Mouse (Mus musculus) liver, embryonic 12.5 days (tissue): ENCODE results near the gene Qtrt1. TPM values are rescaled to one million over a fixed set of nuclear protein-coding genes. Genes with fewer than 3 reads are reported as not detected.
"Not testable (repeated sequence)": the region's sequence is repeated elsewhere in the genome, so short reads cannot be mapped to it uniquely, and the experiment has no call there.

ENCODE experiments used
- ATAC-seq: fragments of 200-750 bp; cut with Nextera tagmentation; 2 replicates; pipeline ENCODE4 v1.8.0; 2017; ENCODE audit warnings: moderate number of reproducible peaks, mild to moderate bottlenecking, moderate library complexity
- H3K27ac ChIP-seq: fragments of 300-500 bp; sonication (generic); 2 replicates; pipeline ENCODE4 v1.5.1; 2016; ENCODE audit warnings: mild to moderate bottlenecking
- H3K27me3 ChIP-seq: fragments of 300-500 bp; sonication (generic); replicated peaks from 2 replicates; pipeline ENCODE4 v1.6.1; 2016; ENCODE audit warnings: mild to moderate bottlenecking, moderate library complexity
- H3K36me3 ChIP-seq: fragments of 300-500 bp; sonication (generic); 2 replicates; pipeline ENCODE4 v1.6.1; 2016; ENCODE audit warnings: mild to moderate bottlenecking, moderate library complexity
- H3K4me1 ChIP-seq: fragments of 300-500 bp; sonication (generic); 2 replicates; pipeline ENCODE4 v1.6.1; 2016
- H3K4me2 ChIP-seq: fragments of 300-500 bp; sonication (generic); 2 replicates; pipeline ENCODE4 v1.6.1; 2016; ENCODE audit warnings: mild to moderate bottlenecking, moderate library complexity
- H3K4me3 ChIP-seq: fragments of 300-500 bp; sonication (generic); 2 replicates; pipeline ENCODE4 v1.5.1; 2016; ENCODE audit warnings: mild to moderate bottlenecking, moderate library complexity
- H3K9ac ChIP-seq: fragments of 300-500 bp; sonication (generic); 2 replicates; pipeline ENCODE4 v1.6.1; 2016; ENCODE audit warnings: mild to moderate bottlenecking, moderate library complexity
- H3K9me3 ChIP-seq: fragments of 300-500 bp; sonication (generic); replicated peaks from 2 replicates; pipeline ENCODE4 v1.6.1; 2016; ENCODE audit warnings: mild to moderate bottlenecking, moderate library complexity
- WGBS: fragments of 180-500 bp; shearing (Covaris S2); methylation state at CpG from one replicate; pipeline ENCODE4 v1.1.7; 2016; ENCODE audit not compliant: insufficient replicate concordance; 5-methylcytosine and 5-hydroxymethylcytosine counted together
- polyA plus RNA-seq: library from polyadenylated mRNA; unstranded; fragments of >200 nt; fragmentation: Nextera tagmentation; extraction: Ambion mirVana; gene quantifications from 2 replicates; pipeline ENCODE4 v1.2.1, GENCODE M21; 2016

The Qtrt1 gene
- polyA plus RNA-seq, 1 experiment from 2014 or later, result 32.7 TPM

- H3K27me3 ChIP-seq, result no peaks in the 10 kb centered on the region
- no peak for ATAC-seq
- peaks cover 25% of the 10 kb centered on the region for H3K36me3 ChIP-seq
- no peak overlapping the region for H3K4me3 ChIP-seq
- no peak overlapping the region for H3K4me2 ChIP-seq
- H3K9ac ChIP-seq, result no peak overlapping the region
- WGBS, result 65% methylated on average over 4 of the region's 4 CpGs
- no peak overlapping the region for H3K27ac ChIP-seq
- H3K4me1 ChIP-seq, result peaks cover 63% of the 10 kb centered on the region
- no peaks in the 10 kb centered on the region for H3K9me3 ChIP-seq
These were observed 42.9 kb downstream of the Qtrt1 start for GRCm38 (mm10) chr9:21454556-21454955.

GRCm38 (mm10) chr9:21455103-21455770 lies 43.6 kb downstream of the Qtrt1 start:
- ATAC-seq, result no peak
- H3K4me1 ChIP-seq, result peaks cover 56% of the 10 kb centered on the region

GRCm38 (mm10) chr9:21456246-21456929 lies 44.8 kb downstream of the Qtrt1 start:
- 80% methylated on average over 7 of the region's 7 CpGs for WGBS
- Histone ChIP-seq H3K4me3 (no peak overlapping the region), H3K4me2 (no peak overlapping the region), H3K9ac (no peak overlapping the region), H3K36me3 (peaks cover 37% of the 10 kb centered on the region), H3K9me3 (no peaks in the 10 kb centered on the region), H3K27me3 (no peaks in the 10 kb centered on the region), H3K27ac (peak overlapping the region; percentile 38; the same call in 1 of the 2 replicates), H3K4me1 (peaks cover 48% of the 10 kb centered on the region)
- ATAC-seq, result no peak

More at GRCm38 (mm10) chr9:21455103-21455770, 43.6 kb downstream of the Qtrt1 start:
- H3K9me3 ChIP-seq, result no peaks in the 10 kb centered on the region
- H3K4me3 ChIP-seq, result no peak overlapping the region
- H3K4me2 ChIP-seq, result no peak overlapping the region
- H3K9ac ChIP-seq, result no peak overlapping the region
- WGBS, result 54% methylated on average over 4 of the region's 4 CpGs
- H3K36me3 ChIP-seq, result peaks cover 28% of the 10 kb centered on the region
- no peak overlapping the region for H3K27ac ChIP-seq
- H3K27me3 ChIP-seq, result no peaks in the 10 kb centered on the region

- Histone ChIP-seq H3K27me3 (no peaks in the 10 kb centered on the region), H3K27ac (peak overlapping the region; percentile 38; the same call in 1 of the 2 replicates), H3K4me1 (peaks cover 47% of the 10 kb centered on the region), H3K9me3 (no peaks in the 10 kb centered on the region), H3K4me2 (no peak overlapping the region), H3K36me3 (peaks cover 44% of the 10 kb centered on the region), H3K9ac (no peak overlapping the region), H3K4me3 (no peak overlapping the region)
- no peak for ATAC-seq
- WGBS, result 50% methylated on average over 10 of the region's 10 CpGs
These were observed 45.4 kb downstream of the Qtrt1 start for GRCm38 (mm10) chr9:21456930-21457634.

- no peak overlapping the region for H3K4me2 ChIP-seq
- H3K27ac ChIP-seq, result no peak overlapping the region
- no peaks in the 10 kb centered on the region for H3K27me3 ChIP-seq
- no peak overlapping the region for H3K9ac ChIP-seq
- no peak overlapping the region for H3K4me3 ChIP-seq
- 85% methylated on average over 3 of the region's 3 CpGs for WGBS
- peaks cover 51% of the 10 kb centered on the region for H3K4me1 ChIP-seq
- ATAC-seq, result no peak
- H3K9me3 ChIP-seq, result no peaks in the 10 kb centered on the region
- H3K36me3 ChIP-seq, result peaks cover 56% of the 10 kb centered on the region
These were observed 47.2 kb downstream of the Qtrt1 start for GRCm38 (mm10) chr9:21458821-21459220.

DNA sequence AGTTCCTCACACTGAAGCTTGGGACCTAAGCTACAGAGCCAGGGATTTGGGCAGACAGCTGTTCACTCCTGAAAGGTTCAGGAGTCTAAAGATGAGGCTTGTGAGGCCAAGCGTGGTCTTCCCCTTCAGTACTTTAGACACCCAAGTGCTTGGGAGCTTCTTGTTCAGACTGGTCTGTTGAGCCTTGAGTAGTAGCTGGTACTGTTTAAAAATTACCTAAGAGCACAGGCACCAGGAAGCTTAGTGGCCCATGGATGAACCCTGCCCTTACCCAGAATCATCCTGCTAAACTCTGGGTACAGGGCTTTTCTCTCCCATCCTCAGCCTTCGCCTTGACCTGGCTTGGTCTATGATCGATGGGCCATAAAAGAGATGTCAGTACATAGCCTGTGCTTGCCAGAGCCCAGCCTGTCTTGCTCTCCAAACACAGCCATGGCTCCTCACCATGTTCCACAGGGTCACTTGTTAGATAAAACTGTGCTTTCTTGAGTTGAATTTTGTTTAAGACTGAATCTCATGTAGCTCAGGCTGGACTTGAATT lies 48.8 kb downstream of the Qtrt1 start:
- H3K27ac ChIP-seq, result no peak overlapping the region
- H3K27me3 ChIP-seq, result no peaks in the 10 kb centered on the region
- H3K36me3 ChIP-seq, result peaks cover 71% of the 10 kb centered on the region
- H3K4me3 ChIP-seq, result no peak overlapping the region
- ATAC-seq, result no peak
- 90% methylated on average over 3 of the region's 3 CpGs for WGBS
- no peaks in the 10 kb centered on the region for H3K9me3 ChIP-seq
- no peak overlapping the region for H3K9ac ChIP-seq
- peaks cover 45% of the 10 kb centered on the region for H3K4me1 ChIP-seq
- no peak overlapping the region for H3K4me2 ChIP-seq

DNA sequence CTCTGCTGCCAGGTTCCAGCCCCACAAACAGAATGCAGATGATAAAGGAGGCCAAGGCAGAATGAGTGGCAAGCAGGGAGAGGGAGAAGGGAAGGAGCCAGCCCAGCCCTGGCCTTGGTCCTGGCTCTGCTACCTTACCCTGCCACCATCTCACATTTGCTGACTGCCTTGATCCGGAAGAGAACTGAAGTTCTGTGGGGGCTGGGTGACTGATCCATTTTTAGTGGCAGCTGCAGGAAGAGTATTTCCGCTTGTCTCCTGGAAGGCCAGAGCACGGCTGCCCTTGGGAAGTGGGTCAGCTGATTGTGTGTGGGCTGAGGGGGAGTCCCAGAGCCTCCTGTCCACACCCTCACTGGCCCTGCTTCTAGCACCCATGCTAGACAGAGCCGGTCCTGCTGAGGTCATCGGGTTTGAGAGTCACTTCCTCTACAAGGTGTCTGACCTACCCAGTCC lies 51.5 kb downstream of the Qtrt1 start:
- peak; percentile 48 for ATAC-seq
- Histone ChIP-seq H3K9me3 (no peaks in the 10 kb centered on the region), H3K9ac (no peak overlapping the region), H3K27ac (peak overlapping the region; percentile 61), H3K36me3 (peaks cover 90% of the 10 kb centered on the region), H3K27me3 (no peaks in the 10 kb centered on the region), H3K4me3 (no peak overlapping the region), H3K4me1 (peaks cover 30% of the 10 kb centered on the region), H3K4me2 (no peak overlapping the region)
- 33% methylated on average over 5 of the region's 5 CpGs for WGBS

DNA sequence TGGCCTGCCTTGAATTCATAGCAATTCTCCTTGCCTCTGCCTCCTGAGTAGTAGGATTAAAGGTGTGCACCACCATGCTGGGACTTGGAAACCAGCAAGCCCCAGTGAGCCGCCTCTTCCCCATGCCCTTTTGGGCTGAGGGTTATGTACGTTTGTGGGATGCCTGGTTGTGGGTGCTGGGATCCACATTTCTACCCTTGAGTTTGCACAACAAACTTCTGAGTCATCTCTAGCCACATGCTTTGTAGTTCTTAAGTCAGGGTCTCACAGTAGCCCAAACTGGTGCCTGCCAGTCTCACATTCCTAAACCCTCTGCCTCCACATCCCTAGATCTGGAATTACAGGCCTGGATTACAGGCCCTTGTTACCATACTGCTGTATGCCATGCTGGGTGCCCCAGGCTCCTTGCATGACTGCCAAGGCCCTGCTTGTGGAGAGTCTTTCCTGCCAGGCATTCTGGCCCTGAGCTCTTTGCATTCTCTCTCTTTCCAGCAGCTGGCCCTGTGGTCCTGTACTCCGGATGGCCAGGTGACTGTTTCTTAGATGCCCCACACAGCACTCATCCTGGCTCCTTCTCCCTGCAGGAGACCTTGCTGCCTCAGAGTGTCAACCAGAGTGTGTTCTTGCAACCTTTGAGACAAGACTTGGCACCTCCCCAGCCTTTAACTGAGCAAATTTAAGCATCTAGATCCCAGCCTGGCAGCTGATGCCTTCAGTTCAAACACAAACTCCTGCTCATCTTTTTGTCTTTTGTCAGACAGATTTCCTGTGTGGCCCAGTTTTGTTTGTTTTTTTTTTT lies 52.3 kb downstream of the Qtrt1 start:
- WGBS, result 74% methylated on average over 3 of the region's 3 CpGs

GRCm38 (mm10) chr9:21464565-21464928 lies 52.9 kb downstream of the Qtrt1 start:
- H3K27ac ChIP-seq, H3K27me3 ChIP-seq, H3K9me3 ChIP-seq, H3K4me2 ChIP-seq, ATAC-seq, H3K4me3 ChIP-seq, H3K9ac ChIP-seq: not testable (repeated sequence)
- Histone ChIP-seq H3K4me1 (peaks cover 30% of the 10 kb centered on the region), H3K36me3 (peaks cover 92% of the 10 kb centered on the region)
- 83% methylated on average over 7 of the region's 7 CpGs for WGBS

More for the DNA sequence above, 52.3 kb downstream of the Qtrt1 start:
- Histone ChIP-seq H3K9me3 (no peaks in the 10 kb centered on the region), H3K36me3 (peaks cover 91% of the 10 kb centered on the region), H3K27me3 (no peaks in the 10 kb centered on the region), H3K4me3 (no peak overlapping the region), H3K4me1 (peaks cover 30% of the 10 kb centered on the region), H3K27ac (peak overlapping the region; percentile 61), H3K9ac (no peak overlapping the region), H3K4me2 (no peak overlapping the region)
- peak; percentile 24; the same call in 1 of the 2 replicates for ATAC-seq

DNA sequence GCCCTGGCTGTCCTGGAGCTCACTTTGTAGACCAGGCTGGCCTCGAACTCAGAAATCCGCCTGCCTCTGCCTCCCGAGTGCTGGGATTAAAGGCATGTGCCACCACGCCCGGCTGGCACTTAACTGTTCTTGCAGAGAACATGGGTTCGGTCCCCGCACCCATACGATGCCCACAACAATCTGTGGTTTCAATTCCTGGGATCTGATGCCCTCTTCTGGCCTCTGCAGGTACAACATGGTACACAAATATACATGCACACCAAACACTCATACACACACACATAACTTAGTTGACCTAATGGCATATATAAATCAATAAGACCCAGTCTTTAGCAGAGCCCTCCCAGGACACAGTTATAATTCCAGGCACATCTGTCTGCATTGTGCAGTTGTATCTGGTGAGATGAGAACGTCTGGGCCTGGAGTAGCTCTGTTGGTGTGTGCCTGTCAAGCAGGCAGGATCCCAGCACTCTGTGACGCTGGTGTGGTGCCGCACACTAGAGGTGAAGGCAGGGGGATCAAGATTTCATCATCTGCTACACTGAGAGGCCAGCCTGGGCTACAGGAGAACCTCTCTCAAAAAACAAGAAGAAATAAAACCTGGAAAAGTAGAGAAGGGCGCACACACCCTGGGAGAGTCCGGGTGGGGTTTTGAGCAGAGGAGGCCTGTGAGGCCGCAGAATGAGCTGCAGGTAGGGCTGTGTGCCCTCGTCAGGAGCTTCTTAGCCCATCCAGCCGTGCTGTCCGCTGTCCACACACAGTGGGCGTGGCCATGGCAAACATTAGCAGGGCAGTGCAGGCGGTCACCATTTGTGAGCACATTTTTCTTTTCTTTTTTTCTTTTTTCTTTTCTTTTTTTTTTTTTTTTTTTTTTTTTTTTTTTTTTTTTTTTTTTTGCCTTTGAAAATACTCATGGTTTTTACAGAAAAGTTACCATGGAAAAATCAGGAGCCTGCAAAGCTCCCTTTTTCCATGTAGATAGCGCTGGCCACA lies 57.7 kb downstream of the Qtrt1 start:
- Histone ChIP-seq H3K9me3 (no peaks in the 10 kb centered on the region), H3K4me2 (no peak overlapping the region), H3K27ac (no peak overlapping the region), H3K27me3 (no peaks in the 10 kb centered on the region), H3K9ac (no peak overlapping the region), H3K4me3 (no peak overlapping the region), H3K4me1 (no peaks in the 10 kb centered on the region), H3K36me3 (peaks cover 96% of the 10 kb centered on the region)
- WGBS, result 80% methylated on average over 20 of the region's 20 CpGs
- peak; percentile 25; the same call in 1 of the 2 replicates for ATAC-seq
